ENCODE assay signal across 12 mouse cellular contexts in the genomic region with DNA sequence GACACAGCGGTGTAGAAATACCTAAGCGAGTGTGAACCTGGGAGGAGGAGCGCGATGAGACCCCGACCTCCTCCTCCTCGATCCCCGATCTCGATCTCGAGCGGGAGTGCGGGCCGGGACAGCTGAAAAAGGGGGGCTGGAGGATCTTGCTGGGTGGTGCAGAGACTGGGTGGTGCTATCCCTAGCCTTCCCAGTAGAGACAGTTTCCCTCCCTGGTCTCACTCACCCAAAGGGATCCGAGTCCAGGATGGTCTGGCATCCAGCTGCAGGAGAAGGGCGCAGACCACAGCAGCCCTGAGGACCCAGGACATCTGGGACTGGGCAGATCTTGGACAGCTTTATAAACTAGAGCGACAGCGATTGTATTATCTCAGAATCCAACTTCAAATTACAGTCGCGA. TPM values are rescaled to one million over a fixed set of nuclear protein-coding genes. Genes with fewer than 3 reads are reported as not detected.
A peak's percentile ranks its signal among the peaks of the same experiment; 100 is the strongest.
DNase-seq lines count a peak whose midpoint lies in the region; ATAC-seq and TF ChIP-seq lines count a peak whose summit lies in the region.
"Not testable (repeated sequence)": the region's sequence is repeated elsewhere in the genome, so short reads cannot be mapped to it uniquely, and the experiment has no call there.
"Had no signal": no experiment of that assay in that cellular context is flagged by ENCODE, and none has a peak within 500 bp of the region (broad histone marks: within the 10 kb centered on the region; RNA-seq: fewer than 3 reads in every experiment).

No protein-coding gene starts in this region.

- not testable (repeated sequence) for TF ChIP-seq RAD21 in MEL (IDR thresholded peaks at IDR 0.05; ENCODE audit: low read depth, low read length)

- H3K9ac ChIP-seq in MEL (ENCODE audit: control insufficient read depth, low read depth, low read length, poor library complexity, severe bottlenecking), result peak overlapping the region; percentile 31
- H3K9ac ChIP-seq in heart, embryonic 11.5 days (ENCODE audit: low read depth, low read length); intestine, embryonic 14.5 days (ENCODE audit: low read length); lung, postnatal 0 days (replicated peaks; ENCODE audit: low read depth); neural tube, embryonic 14.5 days (replicated peaks; ENCODE audit: low read depth, low read length): not testable (repeated sequence)
- H3K9ac ChIP-seq in liver, adult 2 months (ENCODE audit: low read depth, low read length), result peak overlapping the region; percentile 62

- H3K4me1 ChIP-seq in MEL (ENCODE audit: control insufficient read depth in 1 of 2, insufficient read depth in 2 of 2, low read length in 2 of 2); heart, embryonic 11.5 days (ENCODE audit: control insufficient read depth, insufficient read depth, low read length); intestine, embryonic 14.5 days (replicated peaks; ENCODE audit: control insufficient read depth, insufficient read depth, low read length); liver, adult 2 months (ENCODE audit: control insufficient read depth, insufficient read depth, low read length); lung, postnatal 0 days (ENCODE audit: insufficient read depth, low read depth, low read length); neural tube, embryonic 14.5 days (ENCODE audit: control insufficient read depth, insufficient read depth, low read length): not testable (repeated sequence)

- peak overlapping the region; percentile 39 for H3K4me2 ChIP-seq in heart, embryonic 11.5 days
- H3K4me2 ChIP-seq in intestine, embryonic 14.5 days (ENCODE audit: low read length), result peak overlapping the region; percentile 38
- peak overlapping the region; percentile 41 for H3K4me2 ChIP-seq in lung, postnatal 0 days (replicated peaks; ENCODE audit: low read depth, low read length)
- not testable (repeated sequence) for H3K4me2 ChIP-seq in neural tube, embryonic 14.5 days (ENCODE audit: low read depth, low read length)

- ATAC-seq in erythroid progenitor cell, adult 5-6 weeks (replicated peaks; ENCODE audit: low FRiP score, poor library complexity, severe bottlenecking), result peak; percentile 46
- not testable (repeated sequence) for ATAC-seq in heart, embryonic 11.5 days (replicated peaks; ENCODE audit: insufficient number of reproducible peaks, low FRiP score, low TSS enrichment)
- ATAC-seq in intestine, embryonic 14.5 days (replicated peaks; ENCODE audit: low FRiP score, low TSS enrichment, low read depth), result 0 out of 2 replicates have a peak, but pooled peaks have one; percentile 34
- peak; percentile 42 for ATAC-seq in lung, postnatal 0 days
- 0 out of 2 replicates have a peak, but pooled peaks have one; percentile 54 for ATAC-seq in neural tube, embryonic 14.5 days (ENCODE audit: low read depth)

- not testable (repeated sequence) for TF ChIP-seq EP300 in MEL (IDR thresholded peaks at IDR 0.05; ENCODE audit: low read depth in 1 of 2, low read length in 2 of 2); lung, postnatal 0 days (IDR thresholded peaks at IDR 0.05)

- not testable (repeated sequence) for H3K27me3 ChIP-seq in MEL (ENCODE audit: control insufficient read depth in 1 of 2, insufficient read depth in 2 of 2, low read length in 2 of 2); liver, adult 2 months (ENCODE audit: control insufficient read depth, insufficient read depth, low read length); lung, postnatal 0 days (replicated peaks; ENCODE audit: insufficient read depth, low read length); neural tube, embryonic 14.5 days (ENCODE audit: control insufficient read depth, insufficient read depth, low read length)
- H3K27me3 ChIP-seq in heart, embryonic 11.5 days (ENCODE audit: control insufficient read depth, insufficient read depth, low read length), result peaks cover 22% of the 10 kb centered on the region
- H3K27me3 ChIP-seq in intestine, embryonic 14.5 days (replicated peaks; ENCODE audit: control insufficient read depth, insufficient read depth, low read length), result peaks cover 21% of the 10 kb centered on the region

- WGBS in heart, embryonic 11.5 days (ENCODE audit: insufficient replicate concordance), result 15% methylated on average over 18 of the region's 18 CpGs
- 19% methylated on average over 18 of the region's 18 CpGs for WGBS in intestine, embryonic 14.5 days
- 11% methylated on average over 18 of the region's 18 CpGs for WGBS in liver, adult 2 months
- 20% methylated on average over 17 of the region's 18 CpGs for WGBS in lung, postnatal 0 days
- 23% methylated on average over 18 of the region's 18 CpGs for WGBS in neural tube, embryonic 14.5 days

- H3K27ac ChIP-seq in MEL (ENCODE audit: control insufficient read depth, low read depth, low read length), result peak overlapping the region; percentile 45; the same call in 1 of the 2 replicates
- H3K27ac ChIP-seq in heart, embryonic 11.5 days (ENCODE audit: low read depth, low read length); intestine, embryonic 14.5 days (ENCODE audit: low read depth); liver, adult 2 months (replicated peaks; ENCODE audit: insufficient read depth, low read depth, low read length); lung, postnatal 0 days (ENCODE audit: low read length); neural tube, embryonic 14.5 days (ENCODE audit: low read depth, low read length): not testable (repeated sequence)

- H3K79me2 ChIP-seq in MEL (ENCODE audit: control insufficient read depth, insufficient read depth, low read length, poor library complexity); liver, adult 2 months (ENCODE audit: control insufficient read depth, insufficient read depth, low read length): not testable (repeated sequence)

- not testable (repeated sequence) for DNase-seq in MEL (ENCODE audit: low read depth, low spot score); intestine, embryonic 14.5 days (ENCODE audit: low spot score); liver, adult 2 months (ENCODE audit: extremely low read depth, low read depth, low spot score); lung, postnatal 0 days (ENCODE audit: low spot score)
- peak; percentile 45 to 58 for DNase-seq in thymus, postnatal 36 days

- H3K36me3 ChIP-seq in MEL (ENCODE audit: control insufficient read depth in 1 of 2, insufficient read depth in 2 of 2, low read length in 2 of 2); heart, embryonic 11.5 days (ENCODE audit: control insufficient read depth, insufficient read depth, low read length); intestine, embryonic 14.5 days (ENCODE audit: control insufficient read depth, insufficient read depth, low read length); liver, adult 2 months (ENCODE audit: control insufficient read depth, insufficient read depth, low read length); lung, postnatal 0 days (ENCODE audit: insufficient read depth, low read length); neural tube, embryonic 14.5 days (ENCODE audit: control insufficient read depth, insufficient read depth, low read length): not testable (repeated sequence)

- not testable (repeated sequence) for H3K9me3 ChIP-seq in MEL (replicated peaks; ENCODE audit: insufficient read depth, low read length); heart, embryonic 11.5 days (replicated peaks; ENCODE audit: control insufficient read depth, low read length); intestine, embryonic 14.5 days (ENCODE audit: control insufficient read depth, low read length); lung, postnatal 0 days (ENCODE audit: low read length); neural tube, embryonic 14.5 days (ENCODE audit: control insufficient read depth, low read length)

- not testable (repeated sequence) for TF ChIP-seq POLR2A in MEL (IDR thresholded peaks at IDR 0.05; ENCODE audit: control insufficient read depth in 1 of 2, insufficient read depth in 1 of 2, low read depth in 1 of 2, low read length in 2 of 2, poor library complexity in 1 of 2); liver, adult 2 months (IDR thresholded peaks at IDR 0.05; ENCODE audit: extremely low read depth, insufficient read depth, low read length)

- peak overlapping the region; percentile 58 to 62 for H3K4me3 ChIP-seq in MEL (ENCODE audit: control insufficient read depth in 1 of 2, insufficient read depth in 1 of 2, low read depth in 2 of 2, low read length in 2 of 2)
- not testable (repeated sequence) for H3K4me3 ChIP-seq in heart, embryonic 11.5 days (ENCODE audit: low read depth, low read length); intestine, embryonic 14.5 days (ENCODE audit: low read depth, low read length); neural tube, embryonic 14.5 days (ENCODE audit: low read depth, low read length)
- H3K4me3 ChIP-seq in liver, adult 2 months (ENCODE audit: insufficient read depth, low read depth, low read length), result peak overlapping the region; percentile 60
- H3K4me3 ChIP-seq in lung, postnatal 0 days (ENCODE audit: low read depth, low read length), result peak overlapping the region; percentile 21; the same call in 1 of the 2 replicates

- not testable (repeated sequence) for TF ChIP-seq CTCF in MEL (IDR thresholded peaks at IDR 0.05 in 2 of 3, conservative IDR thresholded peaks at IDR 0.05 in 1 of 3; ENCODE audit: control insufficient read depth in 1 of 3, insufficient read depth in 1 of 3, low read depth in 2 of 3, low read length in 3 of 3, poor library complexity in 1 of 3, severe bottlenecking in 1 of 3); liver, adult 2 months (IDR thresholded peaks at IDR 0.05; ENCODE audit: low read depth, low read length); lung, postnatal 0 days (IDR thresholded peaks at IDR 0.05)

RNA-seq across cellular contexts. Expression of a gene that starts 0.6 kb away (rescaled TPM):
- total RNA-seq in MEL (2012; rRNA removed), result not detected in 2 replicates
- polyA plus RNA-seq in MEL (2012; ENCODE audit: insufficient read depth in 1 of 2, insufficient read length in 2 of 2, low read depth in 1 of 2, low replicate concordance in 2 of 2, missing spikeins in 1 of 2), result not detected
- total RNA-seq in erythroid progenitor cell, adult 5-6 weeks (2015; ENCODE audit: low replicate concordance), result not detected in 2 replicates
- total RNA-seq in erythroid progenitor cell, adult 5-6 weeks (2017; ENCODE audit: low replicate concordance), result not detected in 2 replicates
- polyA plus RNA-seq in heart, embryonic 11.5 days (2014; fragmentation: Nextera tagmentation; extraction: Ambion mirVana), result not detected in 2 replicates
- not detected in 2 replicates for polyA plus RNA-seq in intestine, embryonic 14.5 days (2014; fragmentation: Nextera tagmentation; extraction: Ambion mirVana)
- total RNA-seq in liver, adult 2 months (2014; rRNA removed), result 0.18 and 0.47 TPM in 2 replicates
- polyA plus RNA-seq in liver, adult 2 months (2012; rRNA removed), result 0.10 and 0.11 TPM in 2 replicates
- not detected in 2 replicates for polyA plus RNA-seq in lung, postnatal 0 days (2015; fragmentation: Nextera tagmentation; extraction: Ambion mirVana)
- not detected in 2 replicates for polyA plus RNA-seq in neural tube, embryonic 14.5 days (2014; fragmentation: Nextera tagmentation; extraction: Ambion mirVana)
- total RNA-seq: adrenal gland, postnatal 10 days; gastrocnemius, postnatal 10 days; heart, postnatal 25 days; left cerebral cortex, postnatal 25 days had no signal

RNA-seq across cellular contexts. Expression of a gene that starts 8.4 kb away (rescaled TPM):
- not detected in 2 replicates for total RNA-seq in MEL (2012; rRNA removed)
- polyA plus RNA-seq in MEL (2012; ENCODE audit: insufficient read depth in 1 of 2, insufficient read length in 2 of 2, low read depth in 1 of 2, low replicate concordance in 2 of 2, missing spikeins in 1 of 2), result not detected
- total RNA-seq in erythroid progenitor cell, adult 5-6 weeks (2015; ENCODE audit: low replicate concordance), result not detected in 2 replicates
- total RNA-seq in erythroid progenitor cell, adult 5-6 weeks (2017; ENCODE audit: low replicate concordance), result not detected in 2 replicates
- not detected in 2 replicates for polyA plus RNA-seq in heart, embryonic 11.5 days (2014; fragmentation: Nextera tagmentation; extraction: Ambion mirVana)
- not detected in 2 replicates for polyA plus RNA-seq in intestine, embryonic 14.5 days (2014; fragmentation: Nextera tagmentation; extraction: Ambion mirVana)
- total RNA-seq in liver, adult 2 months (2014; rRNA removed), result not detected in 2 replicates
- not detected in 2 replicates for polyA plus RNA-seq in liver, adult 2 months (2012; rRNA removed)
- not detected in 2 replicates for polyA plus RNA-seq in lung, postnatal 0 days (2015; fragmentation: Nextera tagmentation; extraction: Ambion mirVana)
- not detected in 2 replicates for polyA plus RNA-seq in neural tube, embryonic 14.5 days (2014; fragmentation: Nextera tagmentation; extraction: Ambion mirVana)
- total RNA-seq: adrenal gland, postnatal 10 days; gastrocnemius, postnatal 10 days; heart, postnatal 25 days; left cerebral cortex, postnatal 25 days had no signal

RNA-seq across cellular contexts. Expression of a gene that starts 47.5 kb away (rescaled TPM):
- not detected in 2 replicates for total RNA-seq in MEL (2012; rRNA removed)
- 1 to 10 TPM in 1 of 2 experiments, not detected in 1; 3.0 TPM for polyA plus RNA-seq in MEL (2012; ENCODE audit: insufficient read depth in 1 of 2, insufficient read length in 2 of 2, low read depth in 1 of 2, low replicate concordance in 2 of 2, missing spikeins in 1 of 2)
- total RNA-seq in erythroid progenitor cell, adult 5-6 weeks (2015; ENCODE audit: low replicate concordance), result not detected in 2 replicates
- not detected in 2 replicates for total RNA-seq in erythroid progenitor cell, adult 5-6 weeks (2017; ENCODE audit: low replicate concordance)
- not detected in 2 replicates for polyA plus RNA-seq in heart, embryonic 11.5 days (2014; fragmentation: Nextera tagmentation; extraction: Ambion mirVana)
- 0.13 TPM in 1 of 2 replicates, not detected in the other for polyA plus RNA-seq in intestine, embryonic 14.5 days (2014; fragmentation: Nextera tagmentation; extraction: Ambion mirVana)
- not detected in 2 replicates for total RNA-seq in liver, adult 2 months (2014; rRNA removed)
- not detected in 2 replicates for polyA plus RNA-seq in liver, adult 2 months (2012; rRNA removed)
- 6.7 and 9.6 TPM in 2 replicates for polyA plus RNA-seq in lung, postnatal 0 days (2015; fragmentation: Nextera tagmentation; extraction: Ambion mirVana)
- not detected in 2 replicates for polyA plus RNA-seq in neural tube, embryonic 14.5 days (2014; fragmentation: Nextera tagmentation; extraction: Ambion mirVana)
- total RNA-seq: gastrocnemius, postnatal 10 days; heart, postnatal 25 days; left cerebral cortex, postnatal 25 days had no signal
